Mouse (Mus musculus) hindbrain, embryonic 16.5 days (tissue): ENCODE results near the gene Spata2l. TPM values are rescaled to one million over a fixed set of nuclear protein-coding genes. Genes with fewer than 3 reads are reported as not detected.
A peak's percentile ranks its signal among the peaks of the same experiment; 100 is the strongest.
"Not testable (repeated sequence)": the region's sequence is repeated elsewhere in the genome, so short reads cannot be mapped to it uniquely, and the experiment has no call there.

ENCODE experiments used
- ATAC-seq: fragments of 200-750 bp; cut with Nextera tagmentation; 2 replicates; pipeline ENCODE4 v1.8.0; 2017; ENCODE audit warnings: moderate TSS enrichment, moderate library complexity
- H3K27ac ChIP-seq: fragments of 300-500 bp; sonication (generic); 2 replicates; pipeline ENCODE4 v1.5.1; 2014; ENCODE audit warnings: low read depth, mild to moderate bottlenecking, control low read depth, low read length, moderate library complexity
- H3K27me3 ChIP-seq: fragments of 300-500 bp; sonication (generic); replicated peaks from 2 replicates; pipeline ENCODE4 v1.6.1; 2014; ENCODE audit warnings: low read length; ENCODE audit not compliant: control insufficient read depth, insufficient read depth
- H3K36me3 ChIP-seq: fragments of 300-500 bp; sonication (generic); 2 replicates; pipeline ENCODE4 v1.6.1; 2014; ENCODE audit warnings: mild to moderate bottlenecking, low read length, moderate library complexity, mixed read lengths; ENCODE audit not compliant: control insufficient read depth, insufficient read depth
- H3K4me1 ChIP-seq: fragments of 300-500 bp; sonication (generic); 2 replicates; pipeline ENCODE4 v1.6.1; 2014; ENCODE audit warnings: low read depth, low read length; ENCODE audit not compliant: control insufficient read depth, insufficient read depth
- H3K4me2 ChIP-seq: fragments of 300-500 bp; sonication (generic); 2 replicates; pipeline ENCODE4 v1.6.1; 2014; ENCODE audit warnings: mild to moderate bottlenecking, low read length, control low read depth, moderate library complexity
- H3K4me3 ChIP-seq: fragments of 300-500 bp; sonication (generic); 2 replicates; pipeline ENCODE4 v1.5.1; 2014; ENCODE audit warnings: mild to moderate bottlenecking, low read length, control low read depth, moderate library complexity
- H3K9ac ChIP-seq: fragments of 300-500 bp; sonication (generic); 2 replicates; pipeline ENCODE4 v1.6.1; 2014; ENCODE audit warnings: low read depth, mild to moderate bottlenecking, control low read depth, low read length, moderate library complexity
- H3K9me3 ChIP-seq: fragments of 300-500 bp; sonication (generic); 2 replicates; pipeline ENCODE4 v1.6.1; 2014; ENCODE audit warnings: mild to moderate bottlenecking, low read length, moderate library complexity; ENCODE audit not compliant: control insufficient read depth
- WGBS: fragments of 180-500 bp; shearing (Covaris S2); extraction: QIAGEN DNeasy Blood & Tissue Kit; methylation state at CpG from one replicate; pipeline ENCODE4 v1.1.7; 2014; 5-methylcytosine and 5-hydroxymethylcytosine counted together
- polyA plus RNA-seq: library from polyadenylated mRNA; unstranded; fragments of >200 nt; fragmentation: Nextera tagmentation; extraction: Ambion mirVana; gene quantifications from 2 replicates; pipeline ENCODE4 v1.2.1, GENCODE M21; 2015

The Spata2l gene
- polyA plus RNA-seq, 1 experiment from 2014 or later: 13.8 TPM

- WGBS: 30% methylated on average over 13 of the region's 13 CpGs
- Histone ChIP-seq H3K9ac (peak overlapping the region; percentile 75), H3K4me1 (peaks cover 16% of the 10 kb centered on the region)
These were observed 1.0 kb downstream of the Spata2l start for GRCm38 (mm10) chr8:123234918-123235519.

GRCm38 (mm10) chr8:123233760-123234159 is 2.3 kb downstream of the Spata2l start:
- Histone ChIP-seq H3K27me3 (0 out of 2 replicates have a peak, but pooled peaks cover 2% of the 10 kb centered on the region), H3K27ac (no peak overlapping the region), H3K4me3 (no peak overlapping the region), H3K36me3 (no peaks in the 10 kb centered on the region), H3K4me2 (no peak overlapping the region), H3K9me3 (no peaks in the 10 kb centered on the region), H3K4me1 (peaks cover 16% of the 10 kb centered on the region), H3K9ac (no peak overlapping the region)
- ATAC-seq: no peak
- 75% methylated on average over 11 of the region's 11 CpGs for WGBS

More at GRCm38 (mm10) chr8:123234918-123235519, 1.0 kb downstream of the Spata2l start:
- no peaks in the 10 kb centered on the region for H3K9me3 ChIP-seq
- H3K27me3 ChIP-seq: 0 out of 2 replicates have a peak, but pooled peaks cover 2% of the 10 kb centered on the region
- H3K27ac ChIP-seq: no peak overlapping the region
- peak overlapping the region; percentile 93 for H3K4me2 ChIP-seq
- peak overlapping the region; percentile 54 for H3K4me3 ChIP-seq
- H3K36me3 ChIP-seq: no peaks in the 10 kb centered on the region
- ATAC-seq: peak; percentile 16; the same call in 1 of the 2 replicates

DNA sequence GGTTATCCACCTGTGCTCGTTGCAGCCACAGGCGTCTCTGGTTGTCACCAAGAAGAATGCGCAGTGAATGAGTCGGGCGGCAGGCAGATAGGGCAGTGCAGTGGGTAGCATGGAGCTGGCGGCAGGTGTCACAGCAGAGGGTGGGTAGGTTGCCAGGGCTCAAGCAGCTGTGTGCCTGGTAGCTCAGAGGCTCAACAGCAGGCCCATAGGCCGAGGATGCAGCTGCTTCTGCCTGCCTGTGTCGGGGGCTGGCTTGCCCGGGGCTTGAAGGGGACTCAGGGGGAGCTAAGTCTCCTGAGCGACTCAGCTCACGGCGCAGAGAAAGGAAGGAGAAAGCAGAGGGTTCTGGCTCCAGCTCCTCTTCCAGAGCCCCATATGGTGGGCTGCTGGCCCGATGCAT is 2.7 kb downstream of the Spata2l start:
- H3K9ac ChIP-seq: no peak overlapping the region
- ATAC-seq: no peak
- no peak overlapping the region for H3K27ac ChIP-seq
- H3K4me1 ChIP-seq: peaks cover 16% of the 10 kb centered on the region
- H3K27me3 ChIP-seq: 0 out of 2 replicates have a peak, but pooled peaks cover 2% of the 10 kb centered on the region
- H3K36me3 ChIP-seq: no peaks in the 10 kb centered on the region
- no peak overlapping the region for H3K4me2 ChIP-seq
- H3K4me3 ChIP-seq: no peak overlapping the region
- WGBS: 46% methylated on average over 13 of the region's 13 CpGs
- H3K9me3 ChIP-seq: no peaks in the 10 kb centered on the region

- no peak for ATAC-seq
- H3K9me3 ChIP-seq: no peaks in the 10 kb centered on the region
- H3K27ac ChIP-seq: no peak overlapping the region
- H3K9ac ChIP-seq: no peak overlapping the region
- peaks cover 16% of the 10 kb centered on the region for H3K4me1 ChIP-seq
- H3K4me2 ChIP-seq: no peak overlapping the region
- 0 out of 2 replicates have a peak, but pooled peaks cover 3% of the 10 kb centered on the region for H3K36me3 ChIP-seq
- no peak overlapping the region for H3K4me3 ChIP-seq
- 0 out of 2 replicates have a peak, but pooled peaks cover 2% of the 10 kb centered on the region for H3K27me3 ChIP-seq
- WGBS: 32% methylated on average over 7 of the region's 7 CpGs
These were observed 3.5 kb downstream of the Spata2l start for GRCm38 (mm10) chr8:123232553-123232952.

GRCm38 (mm10) chr8:123231742-123232141 is 4.3 kb downstream of the Spata2l start:
- H3K36me3 ChIP-seq: 0 out of 2 replicates have a peak, but pooled peaks cover 3% of the 10 kb centered on the region
- no peak overlapping the region for H3K4me3 ChIP-seq
- ATAC-seq: no peak
- H3K4me2 ChIP-seq: no peak overlapping the region
- H3K27me3 ChIP-seq: 0 out of 2 replicates have a peak, but pooled peaks cover 2% of the 10 kb centered on the region
- H3K4me1 ChIP-seq: peaks cover 16% of the 10 kb centered on the region
- 61% methylated on average over 5 of the region's 5 CpGs for WGBS
- H3K9me3 ChIP-seq: no peaks in the 10 kb centered on the region
- H3K27ac ChIP-seq: no peak overlapping the region
- no peak overlapping the region for H3K9ac ChIP-seq

- WGBS: 86% methylated on average over 9 of the region's 11 CpGs
- not testable (repeated sequence) for H3K9me3 ChIP-seq, H3K9ac ChIP-seq, H3K4me3 ChIP-seq, H3K36me3 ChIP-seq, H3K27ac ChIP-seq, H3K27me3 ChIP-seq, H3K4me2 ChIP-seq, ATAC-seq
- H3K4me1 ChIP-seq: peaks cover 17% of the 10 kb centered on the region
These were observed 5.7 kb downstream of the Spata2l start for GRCm38 (mm10) chr8:123230326-123230725.

GRCm38 (mm10) chr8:123228416-123228815 is 7.6 kb downstream of the Spata2l start:
- Histone ChIP-seq H3K27me3 (no peaks in the 10 kb centered on the region), H3K4me1 (peaks cover 14% of the 10 kb centered on the region), H3K4me3 (no peak overlapping the region), H3K9ac (no peak overlapping the region), H3K4me2 (no peak overlapping the region), H3K9me3 (no peaks in the 10 kb centered on the region), H3K36me3 (0 out of 2 replicates have a peak, but pooled peaks cover 3% of the 10 kb centered on the region), H3K27ac (no peak overlapping the region)
- WGBS: 100% methylated on average over 1 of the region's 1 CpGs
- no peak for ATAC-seq

DNA sequence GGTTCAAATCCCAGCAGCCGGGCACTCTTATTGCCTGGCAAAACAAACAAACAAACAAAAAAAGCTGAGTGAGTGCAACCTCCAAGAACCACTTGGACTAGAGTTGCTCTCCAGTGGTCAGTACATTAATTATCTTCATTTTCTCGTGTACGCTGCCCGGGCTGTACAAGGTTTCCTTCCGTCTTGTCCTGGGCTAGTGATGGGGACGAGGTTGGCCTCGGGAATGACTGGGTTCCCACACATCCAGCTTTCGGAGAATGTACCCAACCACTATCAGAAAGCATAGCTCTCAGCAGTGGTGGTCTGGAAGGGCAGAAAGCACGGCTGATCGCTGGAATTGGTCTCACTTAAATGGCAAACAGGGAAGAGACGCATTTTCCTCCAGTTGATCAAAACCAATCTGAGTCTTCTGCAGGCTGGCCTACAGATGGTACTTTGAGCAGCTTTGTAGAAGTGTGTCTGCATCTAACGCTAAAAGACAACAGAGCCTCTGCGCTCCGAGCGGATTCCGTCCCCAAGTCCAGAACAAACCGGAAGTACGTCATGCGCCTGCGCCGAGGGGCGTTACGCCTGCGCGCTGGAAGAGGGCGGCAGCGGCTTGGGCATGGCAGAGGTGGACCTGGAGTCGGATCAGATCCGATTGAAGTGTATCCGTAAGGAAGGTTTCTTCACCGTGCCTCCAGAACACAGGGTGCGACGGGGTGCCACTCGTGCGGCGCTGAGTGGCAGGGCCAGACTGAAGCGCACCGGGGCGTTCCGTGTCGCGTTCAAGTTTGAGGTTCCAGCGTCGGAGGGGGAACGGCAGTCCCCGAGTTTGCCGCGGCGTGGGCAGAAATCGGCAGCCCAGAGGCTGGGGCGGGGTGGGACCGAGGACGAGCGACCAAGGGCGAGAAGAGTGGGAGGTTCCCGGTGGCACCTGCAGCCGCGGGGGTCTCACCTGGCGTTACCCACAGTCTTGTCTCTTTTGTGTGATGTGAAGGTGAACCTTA is 11.5 kb downstream of the Spata2l start, which contains the start of gene Cdk10:
Gene Cdk10 (plus strand): TSS at position 565 of the 989 bp plus-strand sequence.
- 2% methylated on average over 58 of the region's 59 CpGs for whole genome bisulfite sequencing

GRCm38 (mm10) chr8:123220917-123221316 is 15.1 kb downstream of the Spata2l start:
- Histone ChIP-seq H3K9ac (no peak overlapping the region), H3K4me2 (no peak overlapping the region), H3K4me1 (peaks cover 14% of the 10 kb centered on the region), H3K4me3 (no peak overlapping the region), H3K27ac (no peak overlapping the region), H3K36me3 (no peaks in the 10 kb centered on the region), H3K27me3 (no peaks in the 10 kb centered on the region), H3K9me3 (no peaks in the 10 kb centered on the region)
- ATAC-seq: no peak
- 83% methylated on average over 1 of the region's 1 CpGs for WGBS

More for the DNA sequence above, 11.5 kb downstream of the Spata2l start, which contains the start of gene Cdk10:
- Histone ChIP-seq H3K9ac (peak within 1 kb of the TSS; percentile 79), H3K4me3 (peak within 1 kb of the TSS; percentile 59), H3K27me3 (no peaks in the 10 kb centered on the region), H3K9me3 (no peaks in the 10 kb centered on the region), H3K4me1 (peaks cover 14% of the 10 kb centered on the region), H3K4me2 (peak within 1 kb of the TSS; percentile 72), H3K36me3 (0 out of 2 replicates have a peak, but pooled peaks cover 3% of the 10 kb centered on the region), H3K27ac (peak within 1 kb of the TSS; percentile 73)
- ATAC-seq: peak; percentile 94
